Mouse (Mus musculus): ENCODE results near the gene Fam83d.
A peak's percentile ranks its signal among the peaks of the same experiment; 100 is the strongest.
"Not testable (repeated sequence)": the region's sequence is repeated elsewhere in the genome, so short reads cannot be mapped to it uniquely, and the experiment has no call there.

Fam83d gene

GRCm38 (mm10) chr2:158767742-158768339 is at the start of gene Fam83d:
Fam83d (plus strand) TSS chr2:158768093.
- peak; percentile 89 for DNase-seq (ENCODE audit: extremely low spot score, low read depth, low spot score)

- no peak for DNase-seq (ENCODE audit: extremely low spot score, low read depth, low spot score)
These were observed 48.9 kb upstream of the Fam83d start for GRCm38 (mm10) chr2:158718816-158719549.

- no peak for DNase-seq (ENCODE audit: extremely low spot score, low read depth, low spot score)
These were observed 47.0 kb upstream of the Fam83d start for GRCm38 (mm10) chr2:158720715-158721370.

- DNase-seq (ENCODE audit: extremely low spot score, low read depth, low spot score) = no peak
These were observed 46.4 kb upstream of the Fam83d start for GRCm38 (mm10) chr2:158721481-158721880.

GRCm38 (mm10) chr2:158722135-158722534 is 45.8 kb upstream of the Fam83d start:
- DNase-seq (ENCODE audit: extremely low spot score, low read depth, low spot score) = no peak

GRCm38 (mm10) chr2:158722991-158723551 is 44.8 kb upstream of the Fam83d start:
- DNase-seq (ENCODE audit: extremely low spot score, low read depth, low spot score) = no peak

- no peak for DNase-seq (ENCODE audit: extremely low spot score, low read depth, low spot score)
These were observed 44.1 kb upstream of the Fam83d start for GRCm38 (mm10) chr2:158723806-158724205.

GRCm38 (mm10) chr2:158726252-158726651 is 41.6 kb upstream of the Fam83d start:
- DNase-seq (ENCODE audit: extremely low spot score, low read depth, low spot score) = no peak

GRCm38 (mm10) chr2:158728061-158728815 is 39.7 kb upstream of the Fam83d start:
- no peak for DNase-seq (ENCODE audit: extremely low spot score, low read depth, low spot score)

GRCm38 (mm10) chr2:158730896-158731295 is 37.0 kb upstream of the Fam83d start:
- DNase-seq (ENCODE audit: extremely low spot score, low read depth, low spot score) = no peak

- no peak for DNase-seq (ENCODE audit: extremely low spot score, low read depth, low spot score)
These were observed 35.4 kb upstream of the Fam83d start for GRCm38 (mm10) chr2:158732521-158732920.

- DNase-seq (ENCODE audit: extremely low spot score, low read depth, low spot score) = no peak
These were observed 34.8 kb upstream of the Fam83d start for GRCm38 (mm10) chr2:158733136-158733535.

- DNase-seq (ENCODE audit: extremely low spot score, low read depth, low spot score) = no peak
These were observed 34.0 kb upstream of the Fam83d start for GRCm38 (mm10) chr2:158733914-158734313.

- DNase-seq (ENCODE audit: extremely low spot score, low read depth, low spot score) = no peak
These were observed 33.3 kb upstream of the Fam83d start for GRCm38 (mm10) chr2:158734500-158735152.

- DNase-seq (ENCODE audit: extremely low spot score, low read depth, low spot score) = no peak
These were observed 32.6 kb upstream of the Fam83d start for GRCm38 (mm10) chr2:158735340-158735739.

GRCm38 (mm10) chr2:158736247-158736646 is 31.6 kb upstream of the Fam83d start:
- not testable (repeated sequence) for DNase-seq (ENCODE audit: extremely low spot score, low read depth, low spot score)

GRCm38 (mm10) chr2:158738591-158738990 is 29.3 kb upstream of the Fam83d start:
- no peak for DNase-seq (ENCODE audit: extremely low spot score, low read depth, low spot score)

- no peak for DNase-seq (ENCODE audit: extremely low spot score, low read depth, low spot score)
These were observed 28.8 kb upstream of the Fam83d start for GRCm38 (mm10) chr2:158739113-158739512.

- DNase-seq (ENCODE audit: extremely low spot score, low read depth, low spot score) = no peak
These were observed 26.8 kb upstream of the Fam83d start for GRCm38 (mm10) chr2:158741011-158741501.

GRCm38 (mm10) chr2:158742431-158742830 is 25.5 kb upstream of the Fam83d start:
- DNase-seq (ENCODE audit: extremely low spot score, low read depth, low spot score) = no peak

Measured in hindlimb bud, embryonic 11.5 days (tissue).